Mouse (Mus musculus) erythroblast, embryonic 14.5 days (primary cell): ENCODE measurements around the gene Tpx2. TPM values are rescaled to one million over a fixed set of nuclear protein-coding genes. Genes with fewer than 3 reads are reported as not detected.

Experiments used
- H3K27me3 ChIP-seq: 2 replicates; pipeline ENCODE4 v1.6.1; 2012; ENCODE audit warnings: inconsistent platforms; ENCODE audit not compliant: control insufficient read depth
- H3K36me3 ChIP-seq: 2 replicates; pipeline ENCODE4 v1.6.1; 2012; ENCODE audit warnings: mild to moderate bottlenecking, inconsistent platforms; ENCODE audit not compliant: control insufficient read depth
- H3K4me1 ChIP-seq: 2 replicates; pipeline ENCODE4 v1.6.1; 2012; ENCODE audit warnings: inconsistent platforms; ENCODE audit not compliant: control insufficient read depth
- H3K4me3 ChIP-seq: replicated peaks from 2 replicates; pipeline ENCODE3; 2012; ENCODE audit warnings: moderate library complexity, mild to moderate bottlenecking, inconsistent platforms
- H3K9me3 ChIP-seq: 2 replicates; pipeline ENCODE4 v1.6.1; 2012; ENCODE audit warnings: low read length, inconsistent platforms, mixed read lengths; ENCODE audit not compliant: control insufficient read depth
- GATA1 ChIP-seq: IDR thresholded peaks from 2 replicates; pipeline ENCODE4 v1.6.1; 2012; ENCODE audit warnings: low read length, inconsistent platforms, mixed read lengths
- TAL1 ChIP-seq: IDR thresholded peaks from 3 replicates; pipeline ENCODE4 v1.6.1; 2012; ENCODE audit warnings: low read length, inconsistent platforms, mixed read lengths
- polyA plus RNA-seq: library from polyadenylated mRNA; stranded (reverse); fragments of >175 nt; gene quantifications from 2 replicates; pipeline ENCODE4 v1.2.3, GENCODE M21; 2012

Tpx2 gene
- polyA plus RNA-seq, 1 experiment: 4.9 TPM

DNA sequence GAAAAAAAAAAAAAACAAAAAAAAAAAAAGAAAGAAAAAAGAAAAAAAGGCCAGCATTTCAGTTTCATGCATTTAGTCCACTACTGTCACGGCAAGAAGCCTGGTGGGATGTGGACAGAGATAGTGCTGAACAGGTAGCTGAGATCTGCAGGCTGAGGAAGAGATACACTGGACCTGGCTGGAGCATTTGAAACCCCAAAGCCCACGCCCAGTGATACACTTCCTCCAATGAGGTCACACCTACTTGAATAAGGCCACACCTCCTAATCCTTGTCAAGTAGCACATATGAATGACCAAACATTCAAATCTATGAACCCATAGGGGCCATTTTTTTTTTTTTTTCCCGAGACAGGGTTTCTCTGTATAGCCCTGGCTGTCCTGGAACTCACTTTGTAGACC lies 5.0 kb upstream of the Tpx2 start:
- TF ChIP-seq GATA1 (no peak), TAL1 (no peak)
- H3K4me1 ChIP-seq: peaks cover 10% of the 10 kb centered on the region

DNA sequence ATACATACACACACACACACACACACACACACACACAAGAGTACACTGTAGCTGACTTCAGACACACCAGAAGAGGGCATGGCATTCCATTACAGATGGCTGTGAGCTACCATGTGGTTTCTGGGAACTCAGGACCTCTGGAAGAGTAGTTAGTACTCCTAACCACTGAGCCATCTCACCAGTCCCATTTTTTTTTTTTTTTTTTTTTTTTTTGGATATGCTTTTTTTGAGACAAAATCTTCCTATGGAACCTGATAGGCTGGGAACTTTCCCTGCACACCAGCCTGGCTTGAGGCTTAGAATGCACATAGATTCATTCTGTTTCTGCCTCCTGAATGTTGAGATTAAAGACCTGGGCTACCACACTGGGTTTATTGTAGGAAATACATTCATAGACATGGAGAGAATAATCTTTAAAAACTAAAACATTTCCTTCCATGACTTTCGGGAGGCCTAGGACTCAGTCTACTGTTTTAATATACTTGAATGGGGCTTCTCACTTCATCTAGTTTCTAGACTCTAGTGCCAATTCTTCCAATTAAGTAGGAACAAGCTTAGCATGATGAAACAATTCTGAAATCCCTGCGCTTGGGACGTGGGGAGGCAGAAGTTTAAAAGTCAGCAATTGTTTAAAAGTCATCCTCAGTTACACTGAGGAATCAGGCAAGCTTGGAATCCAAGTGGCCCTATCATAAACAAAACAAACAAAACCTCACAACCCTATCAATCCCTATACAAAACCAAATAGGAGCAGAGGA lies 528 bp upstream of the Tpx2 start:
- Histone ChIP-seq H3K27me3 (no peaks in the 10 kb centered on the region), H3K36me3 (peaks cover 38% of the 10 kb centered on the region), H3K4me3 (peak overlapping the region; percentile 78), H3K9me3 (no peaks in the 10 kb centered on the region), H3K4me1 (peaks cover 28% of the 10 kb centered on the region)
- TF ChIP-seq TAL1 (no peak), GATA1 (no peak)

More for the DNA sequence above, 5.0 kb upstream of the Tpx2 start:
- Histone ChIP-seq H3K27me3 (no peaks in the 10 kb centered on the region), H3K4me3 (no peak overlapping the region), H3K9me3 (no peaks in the 10 kb centered on the region), H3K36me3 (no peaks in the 10 kb centered on the region)

DNA sequence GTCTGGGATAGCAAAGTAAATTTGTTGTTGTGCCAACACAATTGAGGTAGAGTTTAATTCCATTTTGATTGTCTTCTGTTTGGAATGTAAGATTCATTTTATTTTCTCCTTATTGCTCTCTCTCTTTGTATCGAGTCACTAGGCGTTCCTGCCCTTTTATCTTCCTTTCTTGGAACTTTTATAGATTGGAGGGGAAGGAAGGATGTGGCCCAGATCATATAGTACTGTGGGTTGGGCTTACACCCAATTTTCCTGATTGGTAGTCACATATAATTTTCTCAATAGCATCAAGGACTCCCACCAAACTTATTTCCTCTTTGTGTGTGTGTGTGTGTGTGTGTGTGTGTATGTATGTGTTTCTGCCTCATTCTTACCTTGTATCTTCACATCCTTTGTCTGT lies 702 bp downstream of the Tpx2 start:
- Histone ChIP-seq H3K9me3 (no peaks in the 10 kb centered on the region), H3K4me1 (peaks cover 36% of the 10 kb centered on the region), H3K4me3 (peak overlapping the region; percentile 78), H3K27me3 (no peaks in the 10 kb centered on the region), H3K36me3 (peaks cover 51% of the 10 kb centered on the region)
- TF ChIP-seq GATA1 (no peak), TAL1 (no peak)

DNA sequence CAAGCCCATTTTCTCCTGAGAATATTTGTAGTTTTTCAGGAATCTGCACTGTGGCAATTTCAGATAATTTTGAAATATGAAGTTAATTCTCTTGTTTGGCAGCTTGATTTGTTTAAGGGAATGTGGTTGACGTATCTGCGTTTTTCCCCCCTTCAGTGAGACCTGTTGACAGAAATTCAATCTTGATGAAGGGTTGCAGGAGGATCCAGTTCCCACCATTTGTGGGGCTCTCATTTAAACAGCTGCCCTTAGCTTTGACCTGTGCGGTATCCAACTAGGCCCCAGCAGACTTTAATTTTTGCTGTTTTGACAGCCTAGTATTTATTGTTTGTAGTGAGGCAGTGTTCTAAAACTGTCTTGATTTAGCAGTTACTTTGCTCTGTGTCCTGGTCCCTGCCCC lies 11.7 kb downstream of the Tpx2 start:
- TF ChIP-seq GATA1: no peak
- TF ChIP-seq TAL1: no peak
- Histone ChIP-seq H3K4me1 (peaks cover 4% of the 10 kb centered on the region), H3K9me3 (no peaks in the 10 kb centered on the region), H3K36me3 (peaks cover 98% of the 10 kb centered on the region), H3K4me3 (no peak overlapping the region), H3K27me3 (no peaks in the 10 kb centered on the region)

DNA sequence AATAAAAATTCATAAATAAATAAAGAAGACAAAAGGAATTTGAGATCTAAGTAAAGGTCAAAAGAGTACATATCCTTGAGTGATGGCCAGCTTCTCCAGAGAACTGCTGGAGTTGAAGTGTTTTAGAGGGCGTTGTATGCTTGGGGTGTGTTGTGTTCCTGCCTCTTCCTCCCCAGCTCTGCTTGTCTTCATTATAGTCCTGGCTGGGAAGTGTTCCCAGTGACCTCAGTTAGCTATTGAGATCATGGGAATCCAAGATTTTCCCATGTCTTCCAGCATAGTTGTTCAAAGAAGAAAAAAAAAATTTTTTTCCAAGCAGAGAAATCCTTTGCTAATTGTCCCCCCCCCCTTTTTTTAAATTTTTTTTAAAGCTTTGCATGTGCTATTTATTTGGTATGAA lies 14.1 kb downstream of the Tpx2 start:
- H3K9me3 ChIP-seq: no peaks in the 10 kb centered on the region
- no peaks in the 10 kb centered on the region for H3K27me3 ChIP-seq
- H3K4me3 ChIP-seq: no peak overlapping the region
- TF ChIP-seq TAL1 (no peak), GATA1 (no peak)
- H3K36me3 ChIP-seq: peaks cover 98% of the 10 kb centered on the region
- peaks cover 14% of the 10 kb centered on the region for H3K4me1 ChIP-seq

DNA sequence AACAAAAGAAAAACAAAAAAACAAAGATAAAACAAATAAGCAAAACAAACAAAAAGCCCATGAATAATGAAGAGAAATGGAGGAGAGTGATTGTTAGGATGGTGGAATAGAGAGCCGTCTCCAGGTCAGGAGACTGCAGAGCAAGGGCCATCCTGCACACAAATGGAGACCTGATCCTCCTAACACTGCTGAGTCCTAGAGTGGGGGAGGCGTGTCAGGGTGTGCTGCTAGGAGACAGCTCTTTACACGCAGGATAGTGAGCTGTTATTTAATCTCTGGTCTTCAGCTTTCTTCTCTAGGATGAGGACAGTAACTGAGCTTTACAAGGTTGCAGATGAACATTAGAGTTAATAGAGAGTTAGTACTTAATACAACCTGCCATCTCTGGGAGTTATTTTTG lies 14.9 kb downstream of the Tpx2 start:
- no peaks in the 10 kb centered on the region for H3K27me3 ChIP-seq
- H3K9me3 ChIP-seq: no peaks in the 10 kb centered on the region
- H3K4me3 ChIP-seq: no peak overlapping the region
- TF ChIP-seq GATA1 (no peak), TAL1 (no peak)
- H3K4me1 ChIP-seq: peaks cover 17% of the 10 kb centered on the region
- peaks cover 98% of the 10 kb centered on the region for H3K36me3 ChIP-seq

DNA sequence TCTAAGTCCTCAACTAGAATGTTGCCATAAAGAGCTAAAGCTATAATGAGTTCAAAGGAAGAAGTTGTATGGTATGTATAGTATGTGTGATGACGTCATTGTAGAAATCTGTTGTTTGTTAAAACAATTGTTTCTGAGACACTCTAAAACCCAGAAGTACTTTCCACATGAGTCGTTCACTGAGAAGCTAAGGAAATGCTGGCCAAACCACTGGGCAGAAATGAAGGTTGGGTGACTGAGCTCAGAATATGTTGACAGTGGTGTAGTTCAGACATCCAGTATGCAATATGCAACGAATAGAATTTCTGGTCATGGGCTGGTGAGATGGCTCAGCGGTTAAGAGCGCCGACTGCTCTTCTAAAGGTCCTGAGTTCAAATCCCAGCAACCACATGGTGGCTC lies 15.6 kb downstream of the Tpx2 start:
- H3K27me3 ChIP-seq: no peaks in the 10 kb centered on the region
- H3K4me3 ChIP-seq: no peak overlapping the region
- peaks cover 20% of the 10 kb centered on the region for H3K4me1 ChIP-seq
- H3K36me3 ChIP-seq: peaks cover 98% of the 10 kb centered on the region
- TF ChIP-seq TAL1 (no peak), GATA1 (no peak)
- no peaks in the 10 kb centered on the region for H3K9me3 ChIP-seq

DNA sequence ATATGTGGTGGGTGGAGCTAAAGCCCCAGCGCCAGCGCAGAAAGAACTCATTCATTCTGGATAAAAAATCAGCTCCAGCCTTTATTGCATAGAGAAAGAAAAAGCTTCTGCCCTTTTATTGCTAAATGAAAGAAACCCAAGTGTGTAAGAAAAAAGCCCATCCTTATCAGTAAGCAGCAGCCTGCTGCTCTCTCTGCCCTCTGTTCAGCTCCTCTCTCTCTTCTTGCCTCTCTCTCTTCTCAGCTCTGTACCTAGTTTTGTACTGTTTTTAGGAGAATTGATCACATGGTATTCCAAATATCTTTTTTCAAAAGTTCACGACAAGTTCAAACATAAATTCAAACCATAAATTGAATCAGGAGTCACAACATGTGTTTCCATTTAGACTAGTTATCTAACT lies 30.5 kb downstream of the Tpx2 start:
- TF ChIP-seq GATA1 (no peak), TAL1 (no peak)
- peaks cover 99% of the 10 kb centered on the region for H3K36me3 ChIP-seq

DNA sequence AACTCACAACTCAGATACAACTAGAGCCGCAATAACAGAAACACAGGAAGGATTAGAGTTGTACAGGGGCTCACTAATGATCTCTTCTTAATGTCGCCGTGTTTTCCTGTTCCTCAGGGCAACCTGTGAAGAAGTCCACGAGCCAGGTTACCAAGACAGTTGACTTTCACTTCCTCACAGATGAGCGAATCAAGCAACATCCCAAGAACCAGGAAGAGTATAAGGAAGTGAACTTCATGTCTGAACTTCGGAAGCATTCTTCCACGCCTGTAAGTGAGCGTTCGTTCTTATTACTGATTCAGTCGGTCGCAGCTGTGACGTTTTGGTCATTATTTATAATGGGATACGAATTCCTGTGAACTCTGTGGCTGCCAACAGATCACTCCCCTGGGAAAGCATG lies 33.1 kb downstream of the Tpx2 start:
- no peak for TF ChIP-seq GATA1
- no peak for TF ChIP-seq TAL1
- peaks cover 8% of the 10 kb centered on the region for H3K4me1 ChIP-seq

More for the DNA sequence above, 30.5 kb downstream of the Tpx2 start:
- peaks cover 10% of the 10 kb centered on the region for H3K4me1 ChIP-seq
- no peaks in the 10 kb centered on the region for H3K27me3 ChIP-seq
- no peak overlapping the region for H3K4me3 ChIP-seq
- H3K9me3 ChIP-seq: no peaks in the 10 kb centered on the region

DNA sequence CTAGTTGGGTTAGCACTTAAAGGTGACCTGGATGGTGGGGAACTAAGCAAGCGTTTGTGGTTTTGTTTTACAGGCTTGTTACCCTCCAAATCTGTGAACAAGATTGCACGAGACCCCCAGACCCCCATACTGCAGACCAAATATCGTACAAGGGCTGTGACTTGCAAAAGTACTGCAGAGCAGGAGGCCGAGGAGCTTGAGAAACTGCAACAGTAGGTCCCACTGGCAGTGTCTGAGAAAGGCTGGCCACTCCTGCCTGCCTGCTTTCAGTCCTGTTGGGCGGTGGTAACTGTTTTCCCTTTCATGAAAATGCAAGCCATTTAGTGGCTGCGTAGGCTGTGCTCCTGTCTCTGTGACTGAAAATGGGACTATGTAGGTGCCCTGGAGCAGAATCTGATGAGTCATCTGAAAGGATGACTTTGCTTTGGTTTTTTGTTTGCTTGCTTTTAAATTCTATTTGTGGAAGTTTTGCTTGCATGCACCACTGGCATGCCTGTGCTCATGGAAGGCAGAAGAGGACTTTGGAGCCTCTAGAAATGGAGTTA lies 36.4 kb downstream of the Tpx2 start:
- Histone ChIP-seq H3K36me3 (peaks cover 99% of the 10 kb centered on the region), H3K27me3 (no peaks in the 10 kb centered on the region), H3K4me3 (no peak overlapping the region), H3K4me1 (no peaks in the 10 kb centered on the region), H3K9me3 (no peaks in the 10 kb centered on the region)
- TF ChIP-seq GATA1 (no peak), TAL1 (no peak)

More for the DNA sequence above, 33.1 kb downstream of the Tpx2 start:
- Histone ChIP-seq H3K36me3 (peaks cover 98% of the 10 kb centered on the region), H3K9me3 (no peaks in the 10 kb centered on the region), H3K4me3 (no peak overlapping the region), H3K27me3 (no peaks in the 10 kb centered on the region)
